Comparison of ENCODE assay signal across 20 mouse cellular contexts in the genomic region with DNA sequence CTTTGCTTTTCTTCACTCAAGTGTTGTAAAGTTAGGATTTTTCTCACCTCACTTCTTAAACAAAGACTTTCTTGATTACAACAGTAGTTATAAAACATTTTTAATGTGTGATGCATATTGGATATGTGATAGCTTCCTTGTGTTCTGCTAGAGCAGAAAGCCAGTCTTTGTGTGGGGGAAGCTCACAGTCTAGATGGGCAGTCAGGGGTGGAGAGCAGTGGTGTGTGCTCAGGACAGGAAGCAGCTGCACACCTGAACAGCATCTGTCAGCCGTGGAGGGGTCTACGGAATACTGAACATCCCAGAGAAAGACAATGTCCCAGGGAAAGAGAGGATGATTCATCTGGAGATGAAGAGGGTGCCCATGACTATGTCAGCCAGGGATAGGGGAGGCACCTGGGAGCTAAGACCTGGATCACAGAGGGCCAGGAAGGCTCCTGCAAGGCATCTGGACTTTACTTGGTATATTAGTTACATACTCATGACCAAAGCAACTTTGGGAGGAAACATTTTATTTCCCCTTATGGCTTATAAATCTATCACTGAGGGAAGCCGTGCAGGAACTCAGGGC. TPM values are rescaled to one million over a fixed set of nuclear protein-coding genes. Genes with fewer than 3 reads are reported as not detected.
"Had no signal": no experiment of that assay in that cellular context is flagged by ENCODE, and none has a peak within 500 bp of the region (broad histone marks: within the 10 kb centered on the region; RNA-seq: fewer than 3 reads in every experiment).

No protein-coding gene starts in this region.

- H3K4me3 ChIP-seq: midbrain, embryonic 10.5 days; midbrain, embryonic 12.5 days; myocyte; neural tube, embryonic 13.5 days; neural tube, embryonic 15.5 days had no signal

- H3K4me2 ChIP-seq: lung, embryonic 14.5 days; midbrain, embryonic 12.5 days; neural tube, embryonic 13.5 days; neural tube, embryonic 15.5 days had no signal

- H3K9ac ChIP-seq: lung, embryonic 14.5 days; midbrain, embryonic 12.5 days; neural tube, embryonic 13.5 days; neural tube, embryonic 15.5 days had no signal

- H3K9me3 ChIP-seq: midbrain, embryonic 10.5 days; midbrain, embryonic 12.5 days; neural tube, embryonic 15.5 days had no signal

- H3K27me3 ChIP-seq: midbrain, embryonic 12.5 days; neural tube, embryonic 13.5 days; neural tube, embryonic 15.5 days had no signal

- ATAC-seq: midbrain, embryonic 16.5 days had no signal

- H3K36me3 ChIP-seq: midbrain, embryonic 10.5 days; midbrain, embryonic 12.5 days; neural tube, embryonic 13.5 days; neural tube, embryonic 15.5 days had no signal

- H3K27ac ChIP-seq: midbrain, embryonic 10.5 days; midbrain, embryonic 12.5 days; neural tube, embryonic 13.5 days; neural tube, embryonic 15.5 days had no signal

- DNase-seq: lung, embryonic 14.5 days; lung, postnatal 10 days; lung, postnatal 4 days; midbrain, embryonic 14.5 days; retina, postnatal 1 day; right cerebral cortex, adult 18-20 months; right cerebral cortex, postnatal 25 days; right cerebral cortex, postnatal 4 days; spleen, adult 18-20 months; thymus, adult 18-20 months; thymus, postnatal 14 days; thymus, postnatal 36 days had no signal

RNA-seq across cellular contexts. Expression of gene Zfp648, which starts 53.9 kb away (rescaled TPM):
- polyA plus RNA-seq: lung, embryonic 14.5 days; midbrain, embryonic 10.5 days; myocyte; small intestine, adult 2 months; stomach, embryonic 14.5 days had no signal
